Mouse (Mus musculus) embryonic facial prominence, embryonic 13.5 days (tissue): ENCODE results near the gene Cacna1d. TPM values are rescaled to one million over a fixed set of nuclear protein-coding genes. Genes with fewer than 3 reads are reported as not detected.

Experiments
- ATAC-seq: fragments of 200-750 bp; cut with Nextera tagmentation; 2 replicates; pipeline ENCODE4 v1.8.0; 2017; ENCODE audit warnings: low read depth; ENCODE audit not compliant: insufficient number of reproducible peaks, insufficient read depth, low FRiP score, low TSS enrichment
- H3K27ac ChIP-seq: fragments of 300-500 bp; sonication (generic); 2 replicates; pipeline ENCODE4 v1.5.1; 2015; ENCODE audit warnings: moderate library complexity, mild to moderate bottlenecking, inconsistent platforms
- H3K27me3 ChIP-seq: fragments of 300-500 bp; sonication (generic); 2 replicates; pipeline ENCODE4 v1.6.1; 2015; ENCODE audit warnings: mild to moderate bottlenecking, inconsistent platforms
- H3K36me3 ChIP-seq: fragments of 300-500 bp; sonication (generic); 2 replicates; pipeline ENCODE4 v1.6.1; 2015; ENCODE audit warnings: mild to moderate bottlenecking, inconsistent platforms
- H3K4me1 ChIP-seq: fragments of 300-500 bp; sonication (generic); 2 replicates; pipeline ENCODE4 v1.6.1; 2015; ENCODE audit warnings: inconsistent platforms
- H3K4me2 ChIP-seq: fragments of 300-500 bp; sonication (generic); 2 replicates; pipeline ENCODE4 v1.6.1; 2015; ENCODE audit warnings: moderate library complexity, mild to moderate bottlenecking, inconsistent platforms
- H3K4me3 ChIP-seq: fragments of 300-500 bp; sonication (generic); 2 replicates; pipeline ENCODE4 v1.5.1; 2015; ENCODE audit warnings: mild to moderate bottlenecking, inconsistent platforms
- H3K9ac ChIP-seq: fragments of 300-500 bp; sonication (generic); 2 replicates; pipeline ENCODE4 v1.6.1; 2015; ENCODE audit warnings: mild to moderate bottlenecking, inconsistent platforms
- H3K9me3 ChIP-seq: fragments of 300-500 bp; sonication (generic); 2 replicates; pipeline ENCODE4 v1.6.1; 2016; ENCODE audit warnings: inconsistent platforms
- WGBS: fragments of 180-500 bp; shearing (Covaris S2); methylation state at CpG from one replicate; pipeline ENCODE4 v1.1.7; 2015; ENCODE audit warnings: mixed read lengths; 5-methylcytosine and 5-hydroxymethylcytosine counted together
- polyA plus RNA-seq: library from polyadenylated mRNA; unstranded; fragments of >200 nt; fragmentation: Nextera tagmentation; extraction: Ambion mirVana; gene quantifications from 2 replicates; pipeline ENCODE4 v1.2.1, GENCODE M21; 2015

The Cacna1d gene
- polyA plus RNA-seq, 1 experiment from 2014 or later, result 6.6 TPM

DNA sequence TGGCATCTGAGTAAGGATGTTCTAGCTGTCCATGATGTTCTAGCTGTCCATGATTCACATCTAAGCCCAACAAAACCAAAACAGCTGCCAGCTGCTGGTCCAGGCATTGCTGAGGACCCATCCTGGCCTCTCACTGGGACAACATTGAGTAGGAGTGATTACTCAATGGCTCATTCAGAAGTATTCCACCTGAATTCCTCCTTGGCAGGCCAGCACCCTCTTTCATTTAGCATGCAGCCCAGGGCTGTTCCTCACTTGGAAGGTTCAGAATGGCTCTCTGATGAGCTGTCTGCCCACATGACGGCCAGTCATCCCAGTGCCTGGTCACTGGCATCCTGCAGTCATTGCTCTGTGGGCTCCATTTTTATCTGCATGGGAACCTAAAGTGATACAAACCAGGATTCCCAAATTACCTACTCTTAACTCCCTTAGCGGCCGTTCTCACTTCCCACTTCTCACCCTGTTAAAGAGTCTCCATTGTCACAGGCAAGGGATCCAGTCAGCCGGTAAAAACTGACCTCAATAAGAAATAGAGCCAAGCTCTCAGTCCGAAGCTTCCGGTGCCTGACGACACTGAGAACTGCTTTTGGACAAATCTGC, 250.2 kb downstream of the Cacna1d start:
- Histone ChIP-seq H3K4me1 (no peaks in the 10 kb centered on the region; the same call in 1 of the 2 replicates), H3K4me2 (no peak overlapping the region), H3K9me3 (no peaks in the 10 kb centered on the region), H3K9ac (no peak overlapping the region), H3K4me3 (no peak overlapping the region), H3K27me3 (no peaks in the 10 kb centered on the region), H3K36me3 (no peaks in the 10 kb centered on the region), H3K27ac (no peak overlapping the region)
- WGBS, result 87% methylated on average over 7 of the region's 7 CpGs
- no peak for ATAC-seq

DNA sequence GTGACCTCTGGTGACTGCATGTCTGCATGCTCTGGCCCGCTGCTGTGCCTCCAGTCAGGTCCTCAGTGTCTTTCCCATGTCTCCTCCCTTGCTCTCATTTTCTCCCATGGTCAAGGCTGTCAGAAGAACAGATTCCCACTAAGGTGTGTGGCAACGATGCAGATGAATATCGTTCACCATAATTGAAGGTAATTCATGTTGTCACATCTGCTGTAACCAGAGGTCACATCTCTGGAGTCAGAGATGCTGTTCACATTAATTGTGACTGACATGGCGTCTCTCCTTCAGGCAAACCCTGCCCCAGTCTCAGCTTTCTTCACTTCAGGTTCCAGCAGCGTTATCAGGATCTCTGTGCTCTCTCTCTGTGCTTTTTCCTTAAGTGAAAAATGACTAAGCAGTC, 252.4 kb downstream of the Cacna1d start:
- no peaks in the 10 kb centered on the region for H3K4me1 ChIP-seq
- ATAC-seq, result no peak
- no peak overlapping the region for H3K4me2 ChIP-seq
- H3K4me3 ChIP-seq, result no peak overlapping the region
- no peaks in the 10 kb centered on the region for H3K36me3 ChIP-seq
- WGBS, result 67% methylated on average over 5 of the region's 5 CpGs
- H3K9ac ChIP-seq, result no peak overlapping the region
- H3K27ac ChIP-seq, result no peak overlapping the region
- no peaks in the 10 kb centered on the region for H3K9me3 ChIP-seq
- no peaks in the 10 kb centered on the region for H3K27me3 ChIP-seq

DNA sequence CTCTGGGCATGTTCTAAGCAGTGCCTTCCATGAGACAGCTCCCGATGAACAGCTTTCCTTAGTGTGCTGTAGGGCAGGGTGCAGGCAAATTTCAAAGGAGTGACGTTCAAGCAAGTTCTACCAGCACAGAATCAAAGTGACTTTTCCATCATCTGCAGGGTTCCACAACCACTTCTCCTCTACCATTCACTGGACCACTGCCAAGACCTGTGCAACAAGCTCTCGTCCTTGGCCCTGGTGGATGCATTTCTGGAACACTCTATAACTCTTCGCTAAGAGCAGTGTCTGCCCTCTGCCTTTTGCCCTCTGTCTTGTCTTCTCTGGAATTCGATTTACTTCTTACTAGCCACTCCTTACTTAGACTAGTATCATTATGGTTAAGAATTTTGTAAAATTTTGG, 266.1 kb downstream of the Cacna1d start:
- Histone ChIP-seq H3K36me3 (no peaks in the 10 kb centered on the region), H3K27me3 (no peaks in the 10 kb centered on the region), H3K27ac (no peak overlapping the region), H3K4me3 (no peak overlapping the region), H3K4me2 (no peak overlapping the region), H3K4me1 (peaks cover 5% of the 10 kb centered on the region), H3K9me3 (no peaks in the 10 kb centered on the region), H3K9ac (no peak overlapping the region)
- 84% methylated on average over 5 of the region's 5 CpGs for WGBS
- ATAC-seq, result no peak

DNA sequence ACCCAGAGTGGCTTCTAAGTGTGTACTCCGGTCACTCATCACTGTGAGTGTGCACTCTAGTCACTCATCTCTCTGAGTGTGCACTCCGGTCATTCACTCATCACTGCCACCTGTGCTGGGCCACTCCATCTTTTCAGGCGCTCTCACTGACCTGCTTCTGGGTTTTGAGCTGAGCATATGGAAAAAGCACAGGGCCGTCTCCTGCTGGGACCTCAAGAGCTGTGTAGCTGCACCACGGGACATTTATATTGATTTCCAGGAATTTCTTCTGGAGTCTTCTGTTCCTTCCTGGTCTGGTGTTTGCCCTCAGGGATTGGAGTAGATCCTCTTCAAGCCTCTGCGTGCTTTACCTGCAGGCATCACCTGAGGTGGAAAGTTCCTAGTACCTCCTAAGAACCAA, 269.2 kb downstream of the Cacna1d start:
- Histone ChIP-seq H3K4me2 (no peak overlapping the region), H3K9ac (no peak overlapping the region)
- WGBS, result 92% methylated on average over 6 of the region's 6 CpGs

DNA sequence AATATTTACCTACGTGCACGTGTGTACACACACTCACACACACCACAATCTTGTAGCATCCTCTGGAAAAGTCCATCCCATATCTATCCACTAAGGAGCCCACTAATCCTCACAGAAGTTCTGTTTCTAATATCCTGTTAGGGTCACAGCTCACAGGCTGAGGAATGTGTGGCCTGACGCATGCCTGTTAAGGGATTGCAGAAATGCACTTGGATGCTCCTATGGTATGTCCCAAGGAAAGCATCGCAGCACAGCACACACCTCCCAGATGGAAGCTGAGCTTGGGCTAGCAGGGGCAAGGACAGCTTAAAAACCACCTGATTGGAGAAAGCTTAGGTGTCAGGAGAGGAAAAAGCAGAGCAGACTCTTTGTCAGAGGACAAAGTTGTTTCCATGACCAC, 271.4 kb downstream of the Cacna1d start:
- Histone ChIP-seq H3K9ac (no peak overlapping the region), H3K36me3 (no peaks in the 10 kb centered on the region), H3K9me3 (no peaks in the 10 kb centered on the region), H3K4me2 (no peak overlapping the region), H3K4me1 (peaks cover 15% of the 10 kb centered on the region), H3K27ac (no peak overlapping the region), H3K27me3 (no peaks in the 10 kb centered on the region), H3K4me3 (no peak overlapping the region)
- no peak for ATAC-seq
- 47% methylated on average over 4 of the region's 4 CpGs for WGBS

More for the DNA sequence above, 269.2 kb downstream of the Cacna1d start:
- peaks cover 15% of the 10 kb centered on the region for H3K4me1 ChIP-seq
- H3K27me3 ChIP-seq, result no peaks in the 10 kb centered on the region
- ATAC-seq, result no peak
- H3K36me3 ChIP-seq, result no peaks in the 10 kb centered on the region
- H3K4me3 ChIP-seq, result no peak overlapping the region
- no peaks in the 10 kb centered on the region for H3K9me3 ChIP-seq
- H3K27ac ChIP-seq, result no peak overlapping the region

DNA sequence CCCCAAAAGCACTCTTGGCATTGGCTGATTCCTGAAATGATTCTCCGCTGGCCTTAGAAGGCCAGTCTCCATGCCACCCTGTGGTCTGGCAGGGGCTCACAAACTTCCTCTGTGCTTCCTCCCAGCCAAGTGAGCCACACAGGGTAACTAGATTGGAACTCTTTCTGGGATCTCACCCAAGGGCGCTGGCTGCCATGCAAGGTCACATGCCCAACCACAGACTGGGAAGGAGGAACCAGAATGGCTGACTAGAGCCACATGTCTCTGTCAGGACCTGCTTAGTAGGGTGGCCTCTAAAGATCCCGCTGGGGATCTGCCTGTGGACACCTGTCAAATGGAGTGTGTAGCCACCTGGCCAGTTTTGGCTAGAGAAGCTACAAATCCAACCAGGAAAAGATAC, 273.1 kb downstream of the Cacna1d start:
- H3K4me3 ChIP-seq, result no peak overlapping the region
- H3K4me2 ChIP-seq, result no peak overlapping the region
- H3K27ac ChIP-seq, result no peak overlapping the region
- no peaks in the 10 kb centered on the region for H3K36me3 ChIP-seq
- H3K4me1 ChIP-seq, result peaks cover 15% of the 10 kb centered on the region
- ATAC-seq, result no peak
- WGBS, result 92% methylated on average over 3 of the region's 3 CpGs
- H3K9ac ChIP-seq, result no peak overlapping the region
- no peaks in the 10 kb centered on the region for H3K27me3 ChIP-seq
- H3K9me3 ChIP-seq, result no peaks in the 10 kb centered on the region

DNA sequence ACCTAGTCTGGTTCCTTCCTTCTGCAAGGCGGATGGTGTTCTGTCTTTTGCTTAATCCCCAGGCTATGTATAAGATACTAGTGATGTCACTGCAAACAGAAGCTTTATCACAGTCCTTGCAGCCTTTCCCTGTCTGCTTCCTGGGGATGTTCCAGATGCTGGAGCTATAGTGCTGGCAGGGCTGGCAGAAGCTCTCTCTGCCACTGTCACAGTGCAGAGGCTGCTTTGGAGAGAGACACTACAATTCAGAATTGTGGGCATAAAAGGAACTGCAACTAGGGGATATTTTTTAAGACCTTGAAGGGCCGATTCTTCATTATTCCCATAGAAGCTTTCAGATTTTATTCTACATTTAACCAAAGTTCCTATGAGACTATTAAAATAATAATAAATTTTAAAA, 274.1 kb downstream of the Cacna1d start:
- H3K4me2 ChIP-seq, result no peak overlapping the region
- H3K4me1 ChIP-seq, result peaks cover 15% of the 10 kb centered on the region
- no peak overlapping the region for H3K9ac ChIP-seq
- no peak overlapping the region for H3K4me3 ChIP-seq
- no peak overlapping the region for H3K27ac ChIP-seq
- no peak for ATAC-seq
- no peaks in the 10 kb centered on the region for H3K27me3 ChIP-seq
- H3K36me3 ChIP-seq, result no peaks in the 10 kb centered on the region
- no peaks in the 10 kb centered on the region for H3K9me3 ChIP-seq
- 87% methylated on average over 2 of the region's 2 CpGs for WGBS

DNA sequence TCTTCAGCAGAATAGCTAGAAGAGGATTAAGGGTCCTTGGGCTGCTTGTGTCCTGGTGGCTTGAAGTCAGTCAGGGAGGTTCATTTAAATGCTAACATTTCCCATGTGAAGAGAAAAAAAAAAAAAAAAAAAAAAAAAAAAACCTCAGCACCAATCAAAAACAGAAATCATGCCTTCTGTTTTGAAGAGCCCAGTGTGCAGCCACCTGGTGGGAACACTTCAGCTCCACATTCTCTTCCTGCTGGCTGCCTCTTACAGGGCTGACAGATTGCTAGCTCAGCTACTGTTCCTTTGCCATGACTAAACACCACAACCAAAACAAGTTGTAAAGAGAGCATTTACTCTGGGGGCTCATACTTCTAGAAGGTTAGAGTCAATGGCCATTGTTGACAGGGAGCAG, 283.1 kb downstream of the Cacna1d start:
- Histone ChIP-seq H3K27ac (no peak overlapping the region), H3K4me3 (no peak overlapping the region), H3K4me2 (no peak overlapping the region), H3K36me3 (no peaks in the 10 kb centered on the region), H3K9me3 (no peaks in the 10 kb centered on the region), H3K4me1 (no peaks in the 10 kb centered on the region), H3K27me3 (no peaks in the 10 kb centered on the region), H3K9ac (no peak overlapping the region)
- no peak for ATAC-seq

DNA sequence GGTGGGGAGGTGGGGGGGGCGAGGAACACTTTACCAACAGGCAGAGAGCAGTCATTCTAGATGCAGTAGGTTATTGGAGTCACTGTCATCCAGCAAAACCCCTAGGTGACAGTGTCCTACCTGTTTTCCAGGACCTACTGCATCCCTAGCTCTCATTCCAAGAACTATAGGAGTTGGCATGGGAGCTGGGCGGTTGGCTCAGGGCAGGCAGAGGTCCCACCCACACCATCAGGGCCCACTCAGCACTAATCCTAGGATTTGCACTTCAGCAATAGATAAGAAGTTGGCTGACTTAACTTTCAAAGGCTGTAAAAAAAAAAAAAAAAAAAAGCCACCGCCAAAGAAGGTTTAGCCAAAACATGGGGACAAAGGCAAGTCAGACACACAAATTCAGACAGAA, 285.4 kb downstream of the Cacna1d start:
- no peaks in the 10 kb centered on the region for H3K9me3 ChIP-seq
- no peak for ATAC-seq
- no peaks in the 10 kb centered on the region for H3K27me3 ChIP-seq
- H3K9ac ChIP-seq, result no peak overlapping the region
- no peak overlapping the region for H3K4me3 ChIP-seq
- H3K27ac ChIP-seq, result no peak overlapping the region
- H3K4me2 ChIP-seq, result no peak overlapping the region
- WGBS, result 55% methylated on average over 3 of the region's 3 CpGs
- H3K4me1 ChIP-seq, result no peaks in the 10 kb centered on the region
- H3K36me3 ChIP-seq, result no peaks in the 10 kb centered on the region

DNA sequence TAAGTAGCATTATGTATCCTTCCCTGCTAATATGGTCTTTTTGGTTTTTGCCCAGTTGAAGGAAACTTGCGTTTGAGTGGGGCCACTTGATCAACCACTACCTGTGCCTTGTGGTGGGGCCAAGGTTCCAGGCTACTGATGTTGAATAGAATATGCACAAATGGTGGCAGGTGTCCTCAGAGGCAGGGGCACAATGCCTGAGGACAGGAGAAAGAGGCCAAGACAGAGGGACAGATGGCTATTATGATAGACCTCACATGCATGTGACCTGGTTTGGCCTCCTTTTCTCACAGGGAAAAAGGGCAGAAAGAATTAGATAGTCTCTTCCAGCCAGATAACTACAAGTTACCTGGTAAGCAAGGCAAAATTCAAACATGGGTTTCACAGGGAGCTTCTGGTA, 286.7 kb downstream of the Cacna1d start:
- no peak overlapping the region for H3K27ac ChIP-seq
- H3K9ac ChIP-seq, result no peak overlapping the region
- H3K4me1 ChIP-seq, result no peaks in the 10 kb centered on the region
- WGBS, result 86% methylated on average over 1 of the region's 1 CpGs
- H3K4me2 ChIP-seq, result no peak overlapping the region
- H3K4me3 ChIP-seq, result no peak overlapping the region
- no peaks in the 10 kb centered on the region for H3K9me3 ChIP-seq
- no peaks in the 10 kb centered on the region for H3K27me3 ChIP-seq
- no peak for ATAC-seq
- H3K36me3 ChIP-seq, result no peaks in the 10 kb centered on the region

DNA sequence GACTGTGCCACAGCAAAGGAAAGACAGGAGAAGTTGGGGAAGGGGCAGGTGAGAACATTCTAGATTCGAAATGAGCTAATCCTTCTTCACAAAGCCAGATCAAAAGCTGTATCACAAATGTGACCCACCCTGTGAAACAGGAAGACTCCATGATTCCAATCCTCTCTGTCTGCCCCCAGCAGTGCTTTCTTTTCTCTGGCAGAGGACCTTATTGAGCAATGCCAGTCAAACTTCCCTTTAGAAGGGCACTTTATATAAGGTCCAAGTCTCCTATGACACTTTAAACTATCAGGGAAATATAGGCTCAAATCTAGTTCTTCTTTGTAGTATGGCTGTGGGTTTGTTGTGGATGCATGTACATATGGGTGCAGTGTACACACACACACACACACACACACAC, 290.9 kb downstream of the Cacna1d start:
- WGBS, result 94% methylated on average over 1 of the region's 1 CpGs
- no peaks in the 10 kb centered on the region for H3K36me3 ChIP-seq
- no peak for ATAC-seq
- no peak overlapping the region for H3K4me2 ChIP-seq
- H3K9me3 ChIP-seq, result no peaks in the 10 kb centered on the region
- H3K27ac ChIP-seq, result no peak overlapping the region
- H3K27me3 ChIP-seq, result no peaks in the 10 kb centered on the region
- 0 out of 2 replicates have a peak, but pooled peaks cover 3% of the 10 kb centered on the region for H3K4me1 ChIP-seq
- no peak overlapping the region for H3K9ac ChIP-seq
- H3K4me3 ChIP-seq, result no peak overlapping the region

DNA sequence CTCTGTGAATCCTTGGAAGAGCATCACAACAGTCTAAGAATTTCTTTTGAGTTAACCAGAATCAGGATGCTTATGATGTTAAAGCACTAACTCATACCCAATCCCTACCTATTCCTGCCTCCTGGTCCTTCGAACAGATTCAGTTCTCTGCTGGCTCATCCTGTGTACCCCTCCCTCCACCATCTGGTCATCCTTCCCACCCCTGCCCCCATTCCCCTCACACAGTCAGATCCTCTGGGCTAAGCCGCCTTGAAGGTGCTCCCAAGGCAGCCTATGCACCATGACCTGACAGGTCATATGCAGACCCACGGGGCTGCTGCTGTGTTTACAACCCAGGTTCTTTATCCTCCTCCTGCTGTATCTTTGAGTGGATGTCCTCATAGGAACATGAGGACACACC, 292.4 kb downstream of the Cacna1d start:
- no peaks in the 10 kb centered on the region for H3K9me3 ChIP-seq
- WGBS, result 86% methylated on average over 3 of the region's 3 CpGs

More for the DNA sequence above, 292.4 kb downstream of the Cacna1d start:
- 0 out of 2 replicates have a peak, but pooled peaks cover 3% of the 10 kb centered on the region for H3K4me1 ChIP-seq
- ATAC-seq, result no peak
- no peak overlapping the region for H3K4me3 ChIP-seq
- no peaks in the 10 kb centered on the region for H3K27me3 ChIP-seq
- H3K27ac ChIP-seq, result no peak overlapping the region
- H3K36me3 ChIP-seq, result no peaks in the 10 kb centered on the region
- H3K4me2 ChIP-seq, result no peak overlapping the region
- no peak overlapping the region for H3K9ac ChIP-seq
